Mouse (Mus musculus) bone marrow macrophage, adult 2 months (primary cell): ENCODE results near the gene Ptprd. TPM values are rescaled to one million over a fixed set of nuclear protein-coding genes. Genes with fewer than 3 reads are reported as not detected.

Source experiments
- H3K27ac ChIP-seq: 2 replicates; pipeline ENCODE4 v1.5.1; 2012; ENCODE audit warnings: low read depth, low read length; ENCODE audit not compliant: insufficient read depth
- H3K4me1 ChIP-seq: 2 replicates; pipeline ENCODE4 v1.6.1; 2012; ENCODE audit warnings: low read length; ENCODE audit not compliant: control insufficient read depth, insufficient read depth
- H3K4me3 ChIP-seq: 2 replicates; pipeline ENCODE4 v1.5.1; 2012; ENCODE audit warnings: mild to moderate bottlenecking, low read length, moderate library complexity; ENCODE audit not compliant: insufficient read depth
- CTCF ChIP-seq: IDR thresholded peaks from 2 replicates; pipeline ENCODE4 v1.5.1; 2012; ENCODE audit warnings: low read depth, mild to moderate bottlenecking, low read length, moderate library complexity
- POLR2A ChIP-seq: IDR thresholded peaks from 2 replicates; pipeline ENCODE4 v1.6.1; 2012; ENCODE audit warnings: mild to moderate bottlenecking, low read depth, low read length, borderline replicate concordance
- polyA plus RNA-seq: library from polyadenylated mRNA; stranded (reverse); fragments of >200 nt; gene quantifications from 2 replicates; pipeline ENCODE4 v1.2.4, GENCODE M21; 2012; ENCODE audit not compliant: missing spikeins, insufficient read depth, insufficient read length

The Ptprd gene
- polyA plus RNA-seq, 1 experiment, result 1.4 TPM

GRCm38 (mm10) chr4:76237827-76238226, 1973.9 kb downstream of the Ptprd start:
- Histone ChIP-seq H3K4me3 (no peak overlapping the region), H3K4me1 (no peaks in the 10 kb centered on the region), H3K27ac (no peak overlapping the region)
- TF ChIP-seq CTCF, result no peak
- TF ChIP-seq POLR2A, result no peak

GRCm38 (mm10) chr4:76223720-76224119, 1988.0 kb downstream of the Ptprd start:
- H3K27ac ChIP-seq, result no peak overlapping the region
- no peaks in the 10 kb centered on the region for H3K4me1 ChIP-seq
- no peak overlapping the region for H3K4me3 ChIP-seq
- TF ChIP-seq CTCF (no peak), POLR2A (no peak)

GRCm38 (mm10) chr4:76222520-76222919, 1989.2 kb downstream of the Ptprd start:
- Histone ChIP-seq H3K27ac (no peak overlapping the region), H3K4me1 (no peaks in the 10 kb centered on the region), H3K4me3 (no peak overlapping the region)
- TF ChIP-seq POLR2A (no peak), CTCF (no peak)

GRCm38 (mm10) chr4:76218065-76218464, 1993.7 kb downstream of the Ptprd start:
- no peak overlapping the region for H3K4me3 ChIP-seq
- TF ChIP-seq CTCF, result no peak
- no peak for TF ChIP-seq POLR2A
- H3K4me1 ChIP-seq, result no peaks in the 10 kb centered on the region
- H3K27ac ChIP-seq, result no peak overlapping the region

GRCm38 (mm10) chr4:76215141-76215540, 1996.6 kb downstream of the Ptprd start:
- H3K4me1 ChIP-seq, result no peaks in the 10 kb centered on the region
- H3K27ac ChIP-seq, result no peak overlapping the region
- no peak overlapping the region for H3K4me3 ChIP-seq
- TF ChIP-seq POLR2A (no peak), CTCF (no peak)

GRCm38 (mm10) chr4:76199321-76199720, 2012.4 kb downstream of the Ptprd start:
- no peak for TF ChIP-seq POLR2A
- TF ChIP-seq CTCF, result no peak
- Histone ChIP-seq H3K4me3 (no peak overlapping the region), H3K27ac (no peak overlapping the region), H3K4me1 (no peaks in the 10 kb centered on the region)

GRCm38 (mm10) chr4:76194762-76195161, 2017.0 kb downstream of the Ptprd start:
- Histone ChIP-seq H3K4me1 (no peaks in the 10 kb centered on the region), H3K27ac (no peak overlapping the region), H3K4me3 (no peak overlapping the region)
- no peak for TF ChIP-seq CTCF
- TF ChIP-seq POLR2A, result no peak

- Histone ChIP-seq H3K4me3 (no peak overlapping the region), H3K27ac (no peak overlapping the region), H3K4me1 (no peaks in the 10 kb centered on the region)
- no peak for TF ChIP-seq CTCF
- TF ChIP-seq POLR2A, result no peak
These were observed 2018.3 kb downstream of the Ptprd start for GRCm38 (mm10) chr4:76193496-76193895.

GRCm38 (mm10) chr4:76192031-76192430, 2019.7 kb downstream of the Ptprd start:
- Histone ChIP-seq H3K4me3 (no peak overlapping the region), H3K27ac (no peak overlapping the region), H3K4me1 (no peaks in the 10 kb centered on the region)
- no peak for TF ChIP-seq POLR2A
- no peak for TF ChIP-seq CTCF

- Histone ChIP-seq H3K4me3 (no peak overlapping the region), H3K4me1 (no peaks in the 10 kb centered on the region), H3K27ac (no peak overlapping the region)
- TF ChIP-seq CTCF (no peak), POLR2A (no peak)
These were observed 2021.0 kb downstream of the Ptprd start for GRCm38 (mm10) chr4:76190788-76191187.

- H3K4me1 ChIP-seq, result no peaks in the 10 kb centered on the region
- H3K4me3 ChIP-seq, result no peak overlapping the region
- TF ChIP-seq POLR2A, result no peak
- no peak for TF ChIP-seq CTCF
- H3K27ac ChIP-seq, result no peak overlapping the region
These were observed 2028.7 kb downstream of the Ptprd start for GRCm38 (mm10) chr4:76183095-76183494.
